Mouse (Mus musculus): ENCODE results near the gene Gatb.

- no peak for TF ChIP-seq CTCF (IDR thresholded peaks at IDR 0.05; ENCODE audit: insufficient read depth, low read length)
- TF ChIP-seq POLR2A (IDR thresholded peaks at IDR 0.05; ENCODE audit: borderline replicate concordance, extremely low read depth, low read depth, low read length): no peak
Observed at GRCm38 (mm10) chr3:85564603-85565002, 9.3 kb upstream of the Gatb start.
